Mouse (Mus musculus): ENCODE measurements around the gene Nadsyn1. TPM values are rescaled to one million over a fixed set of nuclear protein-coding genes. Genes with fewer than 3 reads are reported as not detected.
A peak's percentile ranks its signal among the peaks of the same experiment; 100 is the strongest.

Nadsyn1 gene
- polyA plus RNA-seq, 1 experiment from 2014 or later, result 7.1 TPM

- Histone ChIP-seq H3K4me1 (ENCODE audit: control insufficient read depth, insufficient read depth, low read length) (no peaks in the 10 kb centered on the region), H3K4me3 (replicated peaks; ENCODE audit: low read depth, low read length) (no peak overlapping the region), H3K36me3 (ENCODE audit: control insufficient read depth, insufficient read depth, low read length) (no peaks in the 10 kb centered on the region), H3K27ac (replicated peaks; ENCODE audit: low read depth, low read length) (no peak overlapping the region), H3K9me3 (ENCODE audit: control insufficient read depth, low read length) (no peaks in the 10 kb centered on the region), H3K27me3 (ENCODE audit: control insufficient read depth, insufficient read depth, low read length) (no peaks in the 10 kb centered on the region), H3K4me2 (ENCODE audit: low read length) (no peak overlapping the region), H3K9ac (replicated peaks; ENCODE audit: low read length) (no peak overlapping the region)
- DNase-seq (peak; percentile 80), ATAC-seq (ENCODE audit: low FRiP score, low TSS enrichment) (no peak)
- 34% methylated on average over 3 of the region's 3 CpGs for WGBS
These were observed 58.9 kb downstream of the Nadsyn1 start for GRCm38 (mm10) chr7:143763794-143764193.

- Histone ChIP-seq H3K9me3 (ENCODE audit: control insufficient read depth, low read length) (no peaks in the 10 kb centered on the region), H3K4me3 (replicated peaks; ENCODE audit: low read depth, low read length) (no peak overlapping the region), H3K9ac (replicated peaks; ENCODE audit: low read length) (no peak overlapping the region), H3K36me3 (ENCODE audit: control insufficient read depth, insufficient read depth, low read length) (no peaks in the 10 kb centered on the region), H3K4me2 (ENCODE audit: low read length) (no peak overlapping the region), H3K27ac (replicated peaks; ENCODE audit: low read depth, low read length) (no peak overlapping the region), H3K27me3 (ENCODE audit: control insufficient read depth, insufficient read depth, low read length) (peaks cover 24% of the 10 kb centered on the region), H3K4me1 (ENCODE audit: control insufficient read depth, insufficient read depth, low read length) (peaks cover 11% of the 10 kb centered on the region; the same call in 1 of the 2 replicates)
- no peak for ATAC-seq (ENCODE audit: low FRiP score, low TSS enrichment)
- DNase-seq, result no peak
- 70% methylated on average over 3 of the region's 3 CpGs for WGBS
These were observed 63.7 kb downstream of the Nadsyn1 start for GRCm38 (mm10) chr7:143758956-143759355.

GRCm38 (mm10) chr7:143757696-143758095, 65.0 kb downstream of the Nadsyn1 start:
- Histone ChIP-seq H3K27me3 (ENCODE audit: control insufficient read depth, insufficient read depth, low read length) (peaks cover 24% of the 10 kb centered on the region), H3K9me3 (ENCODE audit: control insufficient read depth, low read length) (no peaks in the 10 kb centered on the region), H3K4me2 (ENCODE audit: low read length) (no peak overlapping the region), H3K9ac (replicated peaks; ENCODE audit: low read length) (no peak overlapping the region), H3K36me3 (ENCODE audit: control insufficient read depth, insufficient read depth, low read length) (no peaks in the 10 kb centered on the region), H3K27ac (replicated peaks; ENCODE audit: low read depth, low read length) (no peak overlapping the region), H3K4me3 (replicated peaks; ENCODE audit: low read depth, low read length) (no peak overlapping the region), H3K4me1 (ENCODE audit: control insufficient read depth, insufficient read depth, low read length) (peaks cover 11% of the 10 kb centered on the region; the same call in 1 of the 2 replicates)
- WGBS, result 76% methylated on average over 3 of the region's 3 CpGs
- no peak for ATAC-seq (ENCODE audit: low FRiP score, low TSS enrichment)
- DNase-seq, result no peak

- Histone ChIP-seq H3K9ac (replicated peaks; ENCODE audit: low read length) (0 out of 2 replicates have a peak overlapping the region, but pooled peaks have one; percentile 26), H3K9me3 (ENCODE audit: control insufficient read depth, low read length) (no peaks in the 10 kb centered on the region), H3K4me2 (ENCODE audit: low read length) (peak overlapping the region; percentile 68), H3K36me3 (ENCODE audit: control insufficient read depth, insufficient read depth, low read length) (no peaks in the 10 kb centered on the region), H3K27ac (replicated peaks; ENCODE audit: low read depth, low read length) (no peak overlapping the region; the same call in 1 of the 2 replicates), H3K4me1 (ENCODE audit: control insufficient read depth, insufficient read depth, low read length) (peaks cover 11% of the 10 kb centered on the region; the same call in 1 of the 2 replicates), H3K4me3 (replicated peaks; ENCODE audit: low read depth, low read length) (peak overlapping the region; percentile 32), H3K27me3 (ENCODE audit: control insufficient read depth, insufficient read depth, low read length) (peaks cover 24% of the 10 kb centered on the region)
- ATAC-seq (ENCODE audit: low FRiP score, low TSS enrichment) (peak; percentile 84), DNase-seq (peak; percentile 87)
- WGBS, result under 1% methylated on average over 15 of the region's 15 CpGs
These were observed 65.6 kb downstream of the Nadsyn1 start for GRCm38 (mm10) chr7:143757027-143757390.

- Histone ChIP-seq H3K9me3 (ENCODE audit: control insufficient read depth, low read length) (no peaks in the 10 kb centered on the region), H3K27ac (replicated peaks; ENCODE audit: low read depth, low read length) (no peak within 1 kb of the TSS; the same call in 1 of the 2 replicates), H3K4me1 (ENCODE audit: control insufficient read depth, insufficient read depth, low read length) (peaks cover 11% of the 10 kb centered on the region; the same call in 1 of the 2 replicates), H3K36me3 (ENCODE audit: control insufficient read depth, insufficient read depth, low read length) (no peaks in the 10 kb centered on the region), H3K4me3 (replicated peaks; ENCODE audit: low read depth, low read length) (peak within 1 kb of the TSS; percentile 32), H3K27me3 (ENCODE audit: control insufficient read depth, insufficient read depth, low read length) (peaks cover 24% of the 10 kb centered on the region), H3K9ac (replicated peaks; ENCODE audit: low read length) (0 out of 2 replicates have a peak within 1 kb of the TSS, but pooled peaks have one; percentile 26), H3K4me2 (ENCODE audit: low read length) (peak within 1 kb of the TSS; percentile 68)
- 31% methylated on average over 22 of the region's 22 CpGs for WGBS
- ATAC-seq (ENCODE audit: low FRiP score, low TSS enrichment) (peak; percentile 13; the same call in 1 of the 2 replicates), DNase-seq (no peak)
These were observed 66.3 kb downstream of the Nadsyn1 start, which contains the start of gene Osbpl5 for GRCm38 (mm10) chr7:143756125-143757026. Gene Osbpl5, minus strand, starts transcription at chr7:143756985.

GRCm38 (mm10) chr7:143755357-143756124, 67.1 kb downstream of the Nadsyn1 start:
- H3K9ac ChIP-seq (replicated peaks; ENCODE audit: low read length), result no peak overlapping the region
- peaks cover 11% of the 10 kb centered on the region; the same call in 1 of the 2 replicates for H3K4me1 ChIP-seq (ENCODE audit: control insufficient read depth, insufficient read depth, low read length)
- H3K4me2 ChIP-seq (ENCODE audit: low read length), result no peak overlapping the region
- H3K27me3 ChIP-seq (ENCODE audit: control insufficient read depth, insufficient read depth, low read length), result peaks cover 24% of the 10 kb centered on the region
- DNase-seq (no peak), ATAC-seq (ENCODE audit: low FRiP score, low TSS enrichment) (no peak)
- no peaks in the 10 kb centered on the region for H3K36me3 ChIP-seq (ENCODE audit: control insufficient read depth, insufficient read depth, low read length)
- H3K27ac ChIP-seq (replicated peaks; ENCODE audit: low read depth, low read length), result no peak overlapping the region
- 74% methylated on average over 9 of the region's 9 CpGs for WGBS
- no peaks in the 10 kb centered on the region for H3K9me3 ChIP-seq (ENCODE audit: control insufficient read depth, low read length)
- no peak overlapping the region for H3K4me3 ChIP-seq (replicated peaks; ENCODE audit: low read depth, low read length)

- no peaks in the 10 kb centered on the region for H3K36me3 ChIP-seq (ENCODE audit: control insufficient read depth, insufficient read depth, low read length)
- H3K4me1 ChIP-seq (ENCODE audit: control insufficient read depth, insufficient read depth, low read length), result peaks cover 11% of the 10 kb centered on the region; the same call in 1 of the 2 replicates
- peaks cover 24% of the 10 kb centered on the region for H3K27me3 ChIP-seq (ENCODE audit: control insufficient read depth, insufficient read depth, low read length)
- H3K27ac ChIP-seq (replicated peaks; ENCODE audit: low read depth, low read length), result no peak overlapping the region
- ATAC-seq (ENCODE audit: low FRiP score, low TSS enrichment) (no peak), DNase-seq (peak; percentile 78)
- 55% methylated on average over 5 of the region's 5 CpGs for WGBS
- H3K9ac ChIP-seq (replicated peaks; ENCODE audit: low read length), result no peak overlapping the region
- H3K9me3 ChIP-seq (ENCODE audit: control insufficient read depth, low read length), result no peaks in the 10 kb centered on the region
- H3K4me3 ChIP-seq (replicated peaks; ENCODE audit: low read depth, low read length), result no peak overlapping the region
- no peak overlapping the region for H3K4me2 ChIP-seq (ENCODE audit: low read length)
These were observed 68.5 kb downstream of the Nadsyn1 start for GRCm38 (mm10) chr7:143753990-143754715.

GRCm38 (mm10) chr7:143752606-143753005, 70.0 kb downstream of the Nadsyn1 start:
- no peaks in the 10 kb centered on the region for H3K36me3 ChIP-seq (ENCODE audit: control insufficient read depth, insufficient read depth, low read length)
- H3K4me1 ChIP-seq (ENCODE audit: control insufficient read depth, insufficient read depth, low read length), result peaks cover 11% of the 10 kb centered on the region
- DNase-seq (no peak), ATAC-seq (ENCODE audit: low FRiP score, low TSS enrichment) (no peak)
- 84% methylated on average over 3 of the region's 3 CpGs for WGBS
- no peaks in the 10 kb centered on the region for H3K9me3 ChIP-seq (ENCODE audit: control insufficient read depth, low read length)
- H3K27me3 ChIP-seq (ENCODE audit: control insufficient read depth, insufficient read depth, low read length), result peaks cover 14% of the 10 kb centered on the region
- no peak overlapping the region for H3K4me3 ChIP-seq (replicated peaks; ENCODE audit: low read depth, low read length)
- H3K27ac ChIP-seq (replicated peaks; ENCODE audit: low read depth, low read length), result no peak overlapping the region
- no peak overlapping the region for H3K4me2 ChIP-seq (ENCODE audit: low read length)
- H3K9ac ChIP-seq (replicated peaks; ENCODE audit: low read length), result no peak overlapping the region; the same call in 1 of the 2 replicates
